Mouse (Mus musculus) midbrain, embryonic 12.5 days (tissue): ENCODE results near the gene Gm8773. TPM values are rescaled to one million over a fixed set of nuclear protein-coding genes. Genes with fewer than 3 reads are reported as not detected.

Experiments used
- ATAC-seq: fragments of 200-750 bp; cut with Nextera tagmentation; 2 replicates; pipeline ENCODE4 v1.8.0; 2017; ENCODE audit warnings: low read depth, moderate TSS enrichment, moderate library complexity; ENCODE audit not compliant: low FRiP score
- H3K27ac ChIP-seq: fragments of 300-500 bp; sonication (generic); replicated peaks from 2 replicates; pipeline ENCODE4 v1.5.1; 2016; ENCODE audit warnings: mild to moderate bottlenecking
- H3K27me3 ChIP-seq: fragments of 300-500 bp; sonication (generic); 2 replicates; pipeline ENCODE4 v1.6.1; 2016; ENCODE audit warnings: mild to moderate bottlenecking
- H3K36me3 ChIP-seq: fragments of 300-500 bp; sonication (generic); 2 replicates; pipeline ENCODE4 v1.6.1; 2016
- H3K4me1 ChIP-seq: fragments of 300-500 bp; sonication (generic); 2 replicates; pipeline ENCODE4 v1.6.1; 2016
- H3K4me2 ChIP-seq: fragments of 300-500 bp; sonication (generic); replicated peaks from 2 replicates; pipeline ENCODE4 v1.6.1; 2016; ENCODE audit warnings: mild to moderate bottlenecking, moderate library complexity
- H3K4me3 ChIP-seq: fragments of 300-500 bp; sonication (generic); 2 replicates; pipeline ENCODE4 v1.5.1; 2016; ENCODE audit warnings: mild to moderate bottlenecking
- H3K9ac ChIP-seq: fragments of 300-500 bp; sonication (generic); replicated peaks from 2 replicates; pipeline ENCODE4 v1.6.1; 2016; ENCODE audit warnings: mild to moderate bottlenecking, moderate library complexity
- H3K9me3 ChIP-seq: fragments of 300-500 bp; sonication (generic); 2 replicates; pipeline ENCODE4 v1.6.1; 2016; ENCODE audit warnings: mild to moderate bottlenecking
- WGBS: fragments of 180-500 bp; shearing (Covaris S2); methylation state at CpG from one replicate; pipeline ENCODE4 v1.1.7; 2016; 5-methylcytosine and 5-hydroxymethylcytosine counted together
- polyA plus RNA-seq: library from polyadenylated mRNA; unstranded; fragments of >200 nt; fragmentation: Nextera tagmentation; extraction: Ambion mirVana; gene quantifications from 2 replicates; pipeline ENCODE4 v1.2.1, GENCODE M21; 2016

The Gm8773 gene
- polyA plus RNA-seq, result 4.9 and 5.1 TPM in 2 replicates

- 1% methylated on average over 24 of the region's 24 CpGs for WGBS
- peak within 1 kb of the TSS; percentile 74 for H3K9ac ChIP-seq
- no peaks in the 10 kb centered on the region for H3K4me1 ChIP-seq
- H3K27me3 ChIP-seq, result peaks cover 10% of the 10 kb centered on the region
- peak within 1 kb of the TSS; percentile 72 for H3K4me2 ChIP-seq
- no peaks in the 10 kb centered on the region for H3K36me3 ChIP-seq
- H3K9me3 ChIP-seq, result no peaks in the 10 kb centered on the region
- no peak within 1 kb of the TSS for H3K27ac ChIP-seq
- ATAC-seq, result peak; percentile 93
- peak within 1 kb of the TSS; percentile 50 for H3K4me3 ChIP-seq
Measured at GRCm38 (mm10) chr5:5573749-5574317, at the start of gene Gm8773. Gene Gm8773, plus strand, starts transcription at chr5:5573799.

GRCm38 (mm10) chr5:5533656-5534420 lies 39.8 kb upstream of the Gm8773 start:
- Histone ChIP-seq H3K9me3 (no peaks in the 10 kb centered on the region), H3K4me3 (no peak overlapping the region), H3K27me3 (no peaks in the 10 kb centered on the region), H3K9ac (no peak overlapping the region), H3K4me2 (no peak overlapping the region), H3K36me3 (peaks cover 8% of the 10 kb centered on the region), H3K27ac (no peak overlapping the region), H3K4me1 (no peaks in the 10 kb centered on the region)
- WGBS, result 95% methylated on average over 3 of the region's 3 CpGs
- no peak for ATAC-seq

GRCm38 (mm10) chr5:5536131-5536530 lies 37.5 kb upstream of the Gm8773 start:
- Histone ChIP-seq H3K9me3 (no peaks in the 10 kb centered on the region), H3K27me3 (no peaks in the 10 kb centered on the region), H3K4me3 (no peak overlapping the region), H3K4me2 (no peak overlapping the region), H3K9ac (no peak overlapping the region), H3K4me1 (no peaks in the 10 kb centered on the region), H3K36me3 (peaks cover 22% of the 10 kb centered on the region), H3K27ac (no peak overlapping the region)
- no peak for ATAC-seq
- WGBS, result 96% methylated on average over 1 of the region's 1 CpGs

- ATAC-seq, result no peak
- no peak overlapping the region for H3K4me2 ChIP-seq
- WGBS, result 69% methylated on average over 3 of the region's 3 CpGs
Measured at GRCm38 (mm10) chr5:5539771-5540170, 33.8 kb upstream of the Gm8773 start.

GRCm38 (mm10) chr5:5540385-5540784 lies 33.2 kb upstream of the Gm8773 start:
- peaks cover 46% of the 10 kb centered on the region for H3K36me3 ChIP-seq
- no peaks in the 10 kb centered on the region for H3K9me3 ChIP-seq
- H3K27ac ChIP-seq, result no peak overlapping the region
- H3K4me2 ChIP-seq, result no peak overlapping the region
- ATAC-seq, result no peak
- WGBS, result 34% methylated on average over 3 of the region's 3 CpGs
- no peak overlapping the region for H3K9ac ChIP-seq
- H3K4me1 ChIP-seq, result no peaks in the 10 kb centered on the region
- no peak overlapping the region for H3K4me3 ChIP-seq
- no peaks in the 10 kb centered on the region for H3K27me3 ChIP-seq

More at GRCm38 (mm10) chr5:5539771-5540170, 33.8 kb upstream of the Gm8773 start:
- H3K27ac ChIP-seq, result no peak overlapping the region
- no peaks in the 10 kb centered on the region for H3K27me3 ChIP-seq
- peaks cover 46% of the 10 kb centered on the region for H3K36me3 ChIP-seq
- no peak overlapping the region for H3K4me3 ChIP-seq
- no peak overlapping the region for H3K9ac ChIP-seq
- H3K4me1 ChIP-seq, result no peaks in the 10 kb centered on the region
- no peaks in the 10 kb centered on the region for H3K9me3 ChIP-seq

- Histone ChIP-seq H3K27ac (no peak overlapping the region), H3K4me3 (no peak overlapping the region), H3K36me3 (peaks cover 50% of the 10 kb centered on the region), H3K9ac (no peak overlapping the region), H3K4me2 (no peak overlapping the region), H3K4me1 (no peaks in the 10 kb centered on the region), H3K9me3 (0 out of 2 replicates have a peak, but pooled peaks cover 3% of the 10 kb centered on the region), H3K27me3 (no peaks in the 10 kb centered on the region)
- 86% methylated on average over 1 of the region's 1 CpGs for WGBS
- ATAC-seq, result no peak
Measured at GRCm38 (mm10) chr5:5551110-5551509, 22.5 kb upstream of the Gm8773 start.

- peak; percentile 99 for ATAC-seq
- peaks cover 6% of the 10 kb centered on the region for H3K36me3 ChIP-seq
- no peaks in the 10 kb centered on the region for H3K9me3 ChIP-seq
- H3K27me3 ChIP-seq, result peaks cover 6% of the 10 kb centered on the region; the same call in 1 of the 2 replicates
- H3K27ac ChIP-seq, result peak within 1 kb of the TSS; percentile 70
- peak within 1 kb of the TSS; percentile 61 for H3K4me2 ChIP-seq
- peak within 1 kb of the TSS; percentile 76 for H3K9ac ChIP-seq
- H3K4me1 ChIP-seq, result peaks cover 12% of the 10 kb centered on the region
- under 1% methylated on average over 43 of the region's 43 CpGs for WGBS
- H3K4me3 ChIP-seq, result peak within 1 kb of the TSS; percentile 76
Measured at GRCm38 (mm10) chr5:5559079-5559740, 14.4 kb upstream of the Gm8773 start, which contains the start of gene Gtpbp10. Gene Gtpbp10, minus strand, starts transcription at chr5:5559538.

- Histone ChIP-seq H3K4me3 (peak overlapping the region; percentile 76), H3K9ac (peak overlapping the region; percentile 76), H3K4me1 (peaks cover 12% of the 10 kb centered on the region), H3K36me3 (peaks cover under 1% of the 10 kb centered on the region), H3K9me3 (no peaks in the 10 kb centered on the region), H3K27me3 (peaks cover 6% of the 10 kb centered on the region; the same call in 1 of the 2 replicates), H3K4me2 (peak overlapping the region; percentile 61), H3K27ac (peak overlapping the region; percentile 70)
- 48% methylated on average over 8 of the region's 8 CpGs for WGBS
- ATAC-seq, result no peak
Measured at GRCm38 (mm10) chr5:5559798-5560197, 13.8 kb upstream of the Gm8773 start.

- H3K9ac ChIP-seq, result no peak overlapping the region
- no peak overlapping the region for H3K27ac ChIP-seq
- H3K9me3 ChIP-seq, result no peaks in the 10 kb centered on the region
- 76% methylated on average over 4 of the region's 4 CpGs for WGBS
- no peak overlapping the region for H3K4me3 ChIP-seq
- peaks cover 12% of the 10 kb centered on the region for H3K4me1 ChIP-seq
- no peaks in the 10 kb centered on the region for H3K36me3 ChIP-seq
- peaks cover 6% of the 10 kb centered on the region; the same call in 1 of the 2 replicates for H3K27me3 ChIP-seq
- no peak overlapping the region for H3K4me2 ChIP-seq
- no peak for ATAC-seq
Measured at GRCm38 (mm10) chr5:5561041-5561706, 12.4 kb upstream of the Gm8773 start.

- WGBS, result 77% methylated on average over 3 of the region's 3 CpGs
- peaks cover 12% of the 10 kb centered on the region for H3K4me1 ChIP-seq
- ATAC-seq, result no peak
Measured at GRCm38 (mm10) chr5:5562435-5562834, 11.2 kb upstream of the Gm8773 start.

GRCm38 (mm10) chr5:5587686-5588085 lies 14.1 kb downstream of the Gm8773 start:
- no peak overlapping the region for H3K4me2 ChIP-seq
- no peaks in the 10 kb centered on the region for H3K27me3 ChIP-seq
- no peaks in the 10 kb centered on the region for H3K36me3 ChIP-seq
- H3K4me3 ChIP-seq, result no peak overlapping the region
- H3K27ac ChIP-seq, result no peak overlapping the region
- 84% methylated on average over 3 of the region's 3 CpGs for WGBS
- no peak overlapping the region for H3K9ac ChIP-seq
- H3K4me1 ChIP-seq, result no peaks in the 10 kb centered on the region
- H3K9me3 ChIP-seq, result no peaks in the 10 kb centered on the region
- ATAC-seq, result no peak

More at GRCm38 (mm10) chr5:5562435-5562834, 11.2 kb upstream of the Gm8773 start:
- H3K27me3 ChIP-seq, result peaks cover 6% of the 10 kb centered on the region; the same call in 1 of the 2 replicates
- H3K36me3 ChIP-seq, result no peaks in the 10 kb centered on the region
- no peaks in the 10 kb centered on the region for H3K9me3 ChIP-seq
- H3K27ac ChIP-seq, result no peak overlapping the region
- no peak overlapping the region for H3K4me3 ChIP-seq
- H3K9ac ChIP-seq, result no peak overlapping the region
- H3K4me2 ChIP-seq, result no peak overlapping the region
